Mouse (Mus musculus) liver, embryonic 14.5 days (tissue): Measurements from ENCODE around the gene Smarcb1. TPM values are rescaled to one million over a fixed set of nuclear protein-coding genes. Genes with fewer than 3 reads are reported as not detected.

ENCODE experiments used
- ATAC-seq: fragments of 200-750 bp; cut with Nextera tagmentation; 2 replicates; pipeline ENCODE4 v1.8.0; 2017; ENCODE audit warnings: moderate number of reproducible peaks, mild to moderate bottlenecking, moderate library complexity; ENCODE audit not compliant: insufficient read depth
- DNase-seq, 3 experiments: peaks; one replicate each; pipeline ENCODE4 v3.0.0-alpha.2; 2012 to 2013; ENCODE audit warnings: low read depth in 3 of 3, low spot score in 3 of 3
- H3K27ac ChIP-seq: fragments of 300-500 bp; sonication (generic); 2 replicates; pipeline ENCODE4 v1.5.1; 2014; ENCODE audit warnings: moderate library complexity, mild to moderate bottlenecking, control low read depth, inconsistent platforms
- H3K27me3 ChIP-seq: fragments of 300-500 bp; sonication (generic); 2 replicates; pipeline ENCODE4 v1.6.1; 2014; ENCODE audit warnings: mild to moderate bottlenecking, low read length, moderate library complexity; ENCODE audit not compliant: control insufficient read depth, insufficient read depth
- H3K36me3 ChIP-seq: fragments of 300-500 bp; sonication (generic); replicated peaks from 2 replicates; pipeline ENCODE4 v1.6.1; 2014; ENCODE audit warnings: low read depth; ENCODE audit not compliant: control insufficient read depth, insufficient read depth
- H3K4me1 ChIP-seq, 2 experiments: fragments of 200-500 bp in 1 of 2; fragments of 300-500 bp in 1 of 2; sonication (generic) in 1 of 2; replicated peaks; 2 replicates each; pipeline ENCODE4 v1.6.1; 2012 to 2014; ENCODE audit warnings: antibody characterized with exemption in 1 of 2, inconsistent platforms in 1 of 2, low read length in 1 of 2; ENCODE audit not compliant: control insufficient read depth in 2 of 2, insufficient read depth in 2 of 2
- H3K4me2 ChIP-seq: fragments of 300-500 bp; sonication (generic); 2 replicates; pipeline ENCODE4 v1.6.1; 2014; ENCODE audit warnings: low read depth, mild to moderate bottlenecking, control low read depth, moderate library complexity
- H3K4me3 ChIP-seq, 2 experiments: fragments of 200-500 bp in 1 of 2; fragments of 300-500 bp in 1 of 2; sonication (generic) in 1 of 2; 2 replicates each; pipeline ENCODE4 v1.5.1; 2012 to 2014; ENCODE audit warnings: low read depth in 2 of 2, low read length in 2 of 2, mild to moderate bottlenecking in 2 of 2, control low read depth in 1 of 2, inconsistent platforms in 1 of 2, moderate library complexity in 1 of 2; ENCODE audit not compliant: insufficient read depth in 1 of 2
- H3K9ac ChIP-seq: fragments of 300-500 bp; sonication (generic); replicated peaks from 2 replicates; pipeline ENCODE4 v1.6.1; 2014; ENCODE audit warnings: mild to moderate bottlenecking, control low read depth, moderate library complexity
- H3K9me3 ChIP-seq: fragments of 300-500 bp; sonication (generic); 2 replicates; pipeline ENCODE4 v1.6.1; 2016; ENCODE audit warnings: low read length, mixed read lengths; ENCODE audit not compliant: control insufficient read depth
- CTCF ChIP-seq: IDR thresholded peaks from 2 replicates; pipeline ENCODE4 v1.5.1; 2016; ENCODE audit warnings: antibody characterized with exemption, low read depth, control low read depth
- EP300 ChIP-seq: IDR thresholded peaks from 2 replicates; pipeline ENCODE4 v1.6.1; 2016; ENCODE audit warnings: antibody characterized with exemption, low read depth
- WGBS: fragments of 180-500 bp; shearing (Covaris S2); extraction: QIAGEN DNeasy Blood & Tissue Kit; methylation state at CpG from one replicate; pipeline ENCODE4 v1.1.7; 2014; ENCODE audit not compliant: insufficient replicate concordance; 5-methylcytosine and 5-hydroxymethylcytosine counted together
- polyA plus RNA-seq, 2 experiments: library from polyadenylated mRNA; depleted of rRNA in 1 of 2; stranded (reverse) in 1 of 2; unstranded in 1 of 2; fragments of >200 nt; fragmentation: Nextera tagmentation in 1 of 2; extraction: Ambion mirVana in 1 of 2; gene quantifications; 2 replicates each; pipeline versions ENCODE4 v1.2.1 to v1.2.3; 2012 to 2014

The Smarcb1 gene
- polyA plus RNA-seq, 2 experiments: 28.5 to 47.7 TPM

- 70% methylated on average over 3 of the region's 3 CpGs for WGBS
- H3K9ac ChIP-seq: no peak overlapping the region
- H3K36me3 ChIP-seq: no peaks in the 10 kb centered on the region
- H3K4me2 ChIP-seq: no peak overlapping the region
- ATAC-seq (no peak), DNase-seq (no peak)
- peaks cover 5% of the 10 kb centered on the region; the same call in 1 of the 2 replicates for H3K27me3 ChIP-seq
- no peaks in the 10 kb centered on the region for H3K9me3 ChIP-seq
- TF ChIP-seq EP300 (no peak), CTCF (no peak)
- H3K4me1 ChIP-seq: no peaks in the 10 kb centered on the region; a peak in 1 of 4 replicates
- H3K4me3 ChIP-seq: no peak overlapping the region
- H3K27ac ChIP-seq: no peak overlapping the region
Observed at GRCm38 (mm10) chr10:75878836-75879235, 42.6 kb downstream of the Smarcb1 start.

DNA sequence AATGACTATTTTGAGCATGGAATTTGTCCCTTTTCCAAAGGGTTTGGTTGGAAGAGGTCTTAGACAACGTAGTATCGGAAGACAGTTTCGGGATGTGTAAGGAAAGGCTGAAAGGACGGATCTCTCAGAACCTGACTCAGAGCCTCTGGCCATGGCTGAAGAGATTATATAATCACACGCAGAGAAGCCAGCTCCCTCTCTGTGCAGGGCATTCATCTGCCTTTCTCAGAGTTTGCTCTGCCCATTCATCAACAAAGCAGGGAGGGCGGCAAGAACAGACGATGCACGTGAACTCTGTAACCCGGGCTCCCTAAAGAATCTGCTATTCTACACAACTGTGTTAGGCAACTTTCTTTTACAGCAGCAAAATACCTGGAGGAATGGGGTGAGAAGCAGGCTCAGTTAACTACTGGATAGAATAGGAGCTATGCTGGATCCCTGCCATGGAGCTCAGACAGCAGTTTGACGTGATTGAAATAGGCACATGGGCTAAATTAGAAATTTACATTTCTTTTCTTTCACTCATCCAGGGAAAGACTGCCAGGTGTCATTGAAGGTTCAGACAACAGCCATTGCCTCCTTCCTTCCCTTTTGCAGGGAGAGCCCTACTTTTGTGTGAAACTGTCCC is 47.8 kb downstream of the Smarcb1 start:
- H3K9me3 ChIP-seq: no peaks in the 10 kb centered on the region
- WGBS: 53% methylated on average over 10 of the region's 10 CpGs
- no peaks in the 10 kb centered on the region for H3K36me3 ChIP-seq
- TF ChIP-seq EP300: no peak
- H3K27ac ChIP-seq: no peak overlapping the region
- H3K4me3 ChIP-seq: no peak overlapping the region
- H3K4me1 ChIP-seq: peaks cover 5 to 13% of the 10 kb centered on the region in 2 experiments
- no peak overlapping the region for H3K9ac ChIP-seq
- peak overlapping the region; percentile 65 for H3K4me2 ChIP-seq
- DNase-seq: no peak
- H3K27me3 ChIP-seq: no peaks in the 10 kb centered on the region
- ATAC-seq: no peak

DNA sequence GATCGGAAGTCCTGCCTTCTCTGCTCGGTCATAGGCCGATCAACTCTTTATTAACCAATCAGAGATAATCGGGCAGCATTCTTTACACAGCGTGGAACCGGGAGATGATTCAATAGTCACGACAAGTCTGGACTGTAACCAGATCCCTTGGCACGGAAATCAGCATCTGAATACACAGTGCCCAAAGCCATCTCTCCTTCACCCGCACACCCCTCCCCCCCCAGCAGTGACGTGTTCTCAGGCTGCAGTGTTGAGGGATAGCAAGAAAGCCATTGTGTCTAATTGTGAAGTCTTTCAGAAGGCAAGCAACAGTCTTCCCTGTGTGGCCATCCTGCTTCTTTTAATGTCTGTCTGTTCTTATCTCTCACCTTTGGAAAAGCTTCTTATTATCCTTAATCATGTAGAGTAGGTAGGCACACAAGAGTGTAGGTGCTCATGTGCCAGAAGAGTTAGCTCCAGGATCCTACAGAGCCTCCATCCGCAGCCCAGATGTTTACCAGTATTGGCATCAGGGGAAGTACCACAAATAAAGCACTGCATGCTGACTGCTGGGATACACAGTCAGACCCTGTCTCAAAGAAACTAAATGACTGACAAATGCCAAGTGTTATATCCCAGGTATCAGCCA is 48.4 kb downstream of the Smarcb1 start:
- H3K4me3 ChIP-seq: peak overlapping the region; percentile 47 to 63
- TF ChIP-seq CTCF: no peak
- no peak for TF ChIP-seq EP300
- no peak overlapping the region for H3K9ac ChIP-seq
- peaks cover 5 to 13% of the 10 kb centered on the region in 2 experiments for H3K4me1 ChIP-seq
- no peaks in the 10 kb centered on the region for H3K27me3 ChIP-seq
- DNase-seq (no peak), ATAC-seq (peak; percentile 80)
- peak overlapping the region; percentile 65 for H3K4me2 ChIP-seq
- 5% methylated on average over 11 of the region's 11 CpGs for WGBS
- H3K9me3 ChIP-seq: no peaks in the 10 kb centered on the region
- no peaks in the 10 kb centered on the region for H3K36me3 ChIP-seq
- no peak overlapping the region for H3K27ac ChIP-seq

DNA sequence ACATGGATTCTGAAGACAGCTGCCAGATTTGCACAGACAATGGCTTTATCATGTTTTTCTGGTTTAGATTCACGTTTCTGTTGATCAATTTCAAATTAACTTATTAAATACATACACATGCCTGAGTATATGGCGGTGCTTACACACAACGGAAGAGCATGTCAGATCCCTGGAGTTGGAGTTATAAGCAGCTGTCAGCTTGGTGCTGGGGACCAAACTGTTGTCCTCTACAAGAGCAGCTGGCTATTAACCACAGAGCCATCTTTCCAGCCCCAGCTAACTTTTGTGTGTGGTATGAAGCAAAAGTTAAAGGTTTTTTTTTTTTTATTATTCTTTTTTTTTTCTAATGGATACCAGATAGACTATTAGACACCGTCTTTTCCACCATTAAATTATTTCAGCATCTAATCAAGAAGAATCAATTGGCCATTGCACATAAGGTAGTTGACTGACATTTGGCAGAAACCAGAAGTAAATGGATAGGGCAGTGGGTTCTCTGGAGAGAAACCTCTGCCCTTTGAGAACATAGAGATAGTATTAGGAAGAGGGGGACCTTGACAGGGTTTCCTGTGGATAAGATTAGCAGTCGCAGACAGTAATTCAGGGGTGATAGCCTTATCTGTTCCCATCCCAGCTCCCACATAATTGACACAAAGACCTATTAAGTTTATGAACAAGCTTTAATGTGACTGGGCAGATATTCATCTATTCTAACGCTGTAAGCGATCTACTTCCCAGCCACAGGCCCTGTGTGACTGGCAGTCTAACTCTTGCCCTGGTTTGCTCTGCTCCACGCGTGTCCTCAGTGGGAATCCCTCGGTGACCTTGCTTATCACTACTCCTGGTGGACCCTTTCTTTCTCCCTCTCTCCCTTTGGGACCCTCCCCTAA is 49.1 kb downstream of the Smarcb1 start:
- peak overlapping the region; percentile 65 for H3K4me2 ChIP-seq
- peaks cover 5 to 13% of the 10 kb centered on the region in 2 experiments for H3K4me1 ChIP-seq
- H3K27ac ChIP-seq: no peak overlapping the region
- ATAC-seq: peak; percentile 37; the same call in 1 of the 2 replicates
- no peak for TF ChIP-seq EP300
- no peak for TF ChIP-seq CTCF
- DNase-seq: no peak
- peak overlapping the region; percentile 47 to 63 for H3K4me3 ChIP-seq
- no peaks in the 10 kb centered on the region for H3K36me3 ChIP-seq
- no peak overlapping the region for H3K9ac ChIP-seq
- 24% methylated on average over 10 of the region's 10 CpGs for WGBS
- H3K27me3 ChIP-seq: no peaks in the 10 kb centered on the region
- H3K9me3 ChIP-seq: no peaks in the 10 kb centered on the region

- no peak overlapping the region for H3K27ac ChIP-seq
- no peak for ATAC-seq
- H3K4me3 ChIP-seq: no peak overlapping the region
- TF ChIP-seq CTCF: no peak
- H3K9me3 ChIP-seq: no peaks in the 10 kb centered on the region
- no peak for DNase-seq
- H3K9ac ChIP-seq: no peak overlapping the region
- no peak overlapping the region for H3K4me2 ChIP-seq
- no peaks in the 10 kb centered on the region for H3K27me3 ChIP-seq
- 0 out of 2 replicates have a peak, but pooled peaks cover 4% of the 10 kb centered on the region for H3K36me3 ChIP-seq
- peaks cover 3 to 17% of the 10 kb centered on the region in 2 experiments; a peak in 3 of 4 replicates for H3K4me1 ChIP-seq
- 72% methylated on average over 5 of the region's 5 CpGs for WGBS
Observed at GRCm38 (mm10) chr10:75861587-75861986, 59.8 kb downstream of the Smarcb1 start.
